Comparison of ENCODE assay signal across 29 mouse cellular contexts in genomic region chr2:156901344-156901743, GRCm38 (mm10). TPM values are rescaled to one million over a fixed set of nuclear protein-coding genes. Genes with fewer than 3 reads are reported as not detected.
"Had no signal": no experiment of that assay in that cellular context is flagged by ENCODE, and none has a peak within 500 bp of the region (broad histone marks: within the 10 kb centered on the region; RNA-seq: fewer than 3 reads in every experiment).

No protein-coding gene starts in this region.

- H3K4me1 ChIP-seq: embryonic facial prominence, embryonic 12.5 days; embryonic facial prominence, embryonic 13.5 days; embryonic facial prominence, embryonic 15.5 days; forebrain, embryonic 12.5 days; forebrain, embryonic 13.5 days; forebrain, embryonic 15.5 days had no signal

- H3K4me2 ChIP-seq: embryonic facial prominence, embryonic 12.5 days; embryonic facial prominence, embryonic 13.5 days; embryonic facial prominence, embryonic 15.5 days; forebrain, embryonic 12.5 days; forebrain, embryonic 13.5 days; forebrain, embryonic 15.5 days had no signal

- ATAC-seq: forebrain, embryonic 13.5 days; forebrain, embryonic 14.5 days; forebrain, embryonic 15.5 days; forebrain, embryonic 16.5 days; forebrain, postnatal 0 days had no signal

- H3K9ac ChIP-seq: embryonic facial prominence, embryonic 12.5 days; embryonic facial prominence, embryonic 13.5 days; embryonic facial prominence, embryonic 15.5 days; forebrain, embryonic 12.5 days; forebrain, embryonic 13.5 days; forebrain, embryonic 15.5 days; forebrain, postnatal 0 days had no signal

- DNase-seq: cerebellum, adult 9-11 months; cerebellum, postnatal 25 days; cerebellum, postnatal 36 days; embryo, embryonic 11 days; forebrain, postnatal 0 days; gastrocnemius, adult 2 months; gastrocnemius, postnatal 10 days; gastrocnemius, postnatal 14 days; gastrocnemius, postnatal 25 days; gastrocnemius, postnatal 36 days; heart, adult 11 months; heart, adult 18-20 months; heart, adult 2 months had no signal

- H3K36me3 ChIP-seq: embryonic facial prominence, embryonic 10.5 days; embryonic facial prominence, embryonic 12.5 days; embryonic facial prominence, embryonic 13.5 days; embryonic facial prominence, embryonic 15.5 days; forebrain, embryonic 10.5 days; forebrain, embryonic 12.5 days; forebrain, embryonic 15.5 days; heart, embryonic 10.5 days had no signal

- H3K27me3 ChIP-seq: embryonic facial prominence, embryonic 12.5 days; embryonic facial prominence, embryonic 13.5 days; embryonic facial prominence, embryonic 15.5 days; forebrain, embryonic 13.5 days; forebrain, embryonic 15.5 days had no signal

- H3K9me3 ChIP-seq: embryonic facial prominence, embryonic 10.5 days; embryonic facial prominence, embryonic 12.5 days; embryonic facial prominence, embryonic 13.5 days; embryonic facial prominence, embryonic 15.5 days; forebrain, embryonic 10.5 days; forebrain, embryonic 12.5 days; forebrain, embryonic 13.5 days; forebrain, embryonic 15.5 days; heart, embryonic 10.5 days had no signal

- H3K27ac ChIP-seq: embryonic facial prominence, embryonic 10.5 days; embryonic facial prominence, embryonic 12.5 days; embryonic facial prominence, embryonic 13.5 days; embryonic facial prominence, embryonic 15.5 days; forebrain, embryonic 10.5 days; forebrain, embryonic 12.5 days; forebrain, embryonic 13.5 days; forebrain, embryonic 15.5 days; gastrocnemius, adult 2 months; heart, adult 2 months; heart, embryonic 10.5 days had no signal

- H3K4me3 ChIP-seq: embryonic facial prominence, embryonic 10.5 days; embryonic facial prominence, embryonic 12.5 days; embryonic facial prominence, embryonic 13.5 days; embryonic facial prominence, embryonic 15.5 days; erythroblast, embryonic 14.5 days; forebrain, embryonic 10.5 days; forebrain, embryonic 12.5 days; forebrain, embryonic 13.5 days; forebrain, embryonic 15.5 days; gastrocnemius, adult 2 months; heart, adult 2 months; heart, embryonic 10.5 days had no signal

RNA-seq across cellular contexts. Expression of gene Sla2, which starts 14.4 kb away (rescaled TPM):
- total RNA-seq: forebrain, postnatal 0 days; gastrocnemius, adult 18-20 months; gastrocnemius, adult 2 months; gastrocnemius, adult 8-10 months; gastrocnemius, postnatal 10 days; gastrocnemius, postnatal 14 days; gastrocnemius, postnatal 25 days; gastrocnemius, postnatal 4 days; heart, adult 2 months had no signal

RNA-seq across cellular contexts. Expression of gene 4930518I15Rik, which starts 43.6 kb away (rescaled TPM):
- total RNA-seq: common myeloid progenitor, adult 5-6 weeks had no signal
